Mouse (Mus musculus) stomach, embryonic 16.5 days (tissue): Measurements from ENCODE around the gene Kcnk15. TPM values are rescaled to one million over a fixed set of nuclear protein-coding genes. Genes with fewer than 3 reads are reported as not detected.
A peak's percentile ranks its signal among the peaks of the same experiment; 100 is the strongest.

Experiments used
- ATAC-seq: fragments of 200-750 bp; cut with Nextera tagmentation; 2 replicates; pipeline ENCODE4 v1.8.0; 2017; ENCODE audit warnings: moderate number of reproducible peaks, moderate TSS enrichment; ENCODE audit not compliant: insufficient read depth, low FRiP score
- H3K27ac ChIP-seq: fragments of 300-500 bp; sonication (generic); 2 replicates; pipeline ENCODE4 v1.5.1; 2014; ENCODE audit warnings: low read length
- H3K27me3 ChIP-seq: fragments of 300-500 bp; sonication (generic); 2 replicates; pipeline ENCODE4 v1.6.1; 2014; ENCODE audit warnings: low read length, control low read depth, mixed read lengths; ENCODE audit not compliant: control insufficient read depth, insufficient read depth
- H3K36me3 ChIP-seq: fragments of 300-500 bp; sonication (generic); 2 replicates; pipeline ENCODE4 v1.6.1; 2014; ENCODE audit warnings: low read length; ENCODE audit not compliant: control insufficient read depth, insufficient read depth
- H3K4me1 ChIP-seq: fragments of 300-500 bp; sonication (generic); 2 replicates; pipeline ENCODE4 v1.6.1; 2014; ENCODE audit warnings: low read length, control low read depth, mixed read lengths; ENCODE audit not compliant: control insufficient read depth, insufficient read depth
- H3K4me2 ChIP-seq: fragments of 300-500 bp; sonication (generic); 2 replicates; pipeline ENCODE4 v1.6.1; 2014; ENCODE audit warnings: low read depth, low read length, mixed read lengths
- H3K4me3 ChIP-seq: fragments of 300-500 bp; sonication (generic); replicated peaks from 2 replicates; pipeline ENCODE4 v1.5.1; 2014; ENCODE audit warnings: mild to moderate bottlenecking, low read length
- H3K9ac ChIP-seq: fragments of 300-500 bp; sonication (generic); 2 replicates; pipeline ENCODE4 v1.6.1; 2014; ENCODE audit warnings: low read length
- H3K9me3 ChIP-seq: fragments of 300-500 bp; sonication (generic); replicated peaks from 2 replicates; pipeline ENCODE4 v1.6.1; 2016; ENCODE audit warnings: low read length, control low read depth; ENCODE audit not compliant: control insufficient read depth
- WGBS: fragments of 180-500 bp; shearing (Covaris S2); extraction: QIAGEN DNeasy Blood & Tissue Kit; methylation state at CpG from one replicate; pipeline ENCODE4 v1.1.7; 2014; 5-methylcytosine and 5-hydroxymethylcytosine counted together
- polyA plus RNA-seq: library from polyadenylated mRNA; unstranded; fragments of >200 nt; fragmentation: Nextera tagmentation; extraction: Ambion mirVana; gene quantifications from 2 replicates; pipeline ENCODE4 v1.2.1, GENCODE M21; 2015

The Kcnk15 gene
- polyA plus RNA-seq, 1 experiment from 2014 or later, result not detected

DNA sequence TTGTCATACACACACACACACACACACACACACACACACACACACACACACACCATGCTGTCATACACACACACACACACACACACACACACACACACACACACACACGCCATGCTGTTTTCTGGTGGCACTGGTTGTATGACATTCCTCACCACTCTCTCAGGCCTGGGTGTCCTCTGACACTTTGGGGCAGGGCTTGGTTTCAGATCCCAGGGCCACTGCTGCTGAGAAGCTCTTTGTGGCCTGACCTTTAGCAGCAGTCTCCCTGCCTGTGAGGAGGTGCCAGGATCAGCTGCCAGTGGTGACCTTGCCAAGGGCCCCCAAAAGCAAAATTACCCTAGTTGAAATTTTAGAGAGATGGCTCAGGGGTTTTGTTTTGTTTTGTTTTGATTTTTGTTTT lies 27.6 kb upstream of the Kcnk15 start:
- H3K36me3 ChIP-seq, result no peaks in the 10 kb centered on the region
- 84% methylated on average over 1 of the region's 1 CpGs for WGBS
- no peak overlapping the region for H3K4me2 ChIP-seq
- H3K27me3 ChIP-seq, result no peaks in the 10 kb centered on the region
- no peak overlapping the region for H3K4me3 ChIP-seq
- ATAC-seq, result no peak
- H3K27ac ChIP-seq, result no peak overlapping the region
- no peaks in the 10 kb centered on the region for H3K4me1 ChIP-seq
- no peak overlapping the region for H3K9ac ChIP-seq
- no peaks in the 10 kb centered on the region for H3K9me3 ChIP-seq

DNA sequence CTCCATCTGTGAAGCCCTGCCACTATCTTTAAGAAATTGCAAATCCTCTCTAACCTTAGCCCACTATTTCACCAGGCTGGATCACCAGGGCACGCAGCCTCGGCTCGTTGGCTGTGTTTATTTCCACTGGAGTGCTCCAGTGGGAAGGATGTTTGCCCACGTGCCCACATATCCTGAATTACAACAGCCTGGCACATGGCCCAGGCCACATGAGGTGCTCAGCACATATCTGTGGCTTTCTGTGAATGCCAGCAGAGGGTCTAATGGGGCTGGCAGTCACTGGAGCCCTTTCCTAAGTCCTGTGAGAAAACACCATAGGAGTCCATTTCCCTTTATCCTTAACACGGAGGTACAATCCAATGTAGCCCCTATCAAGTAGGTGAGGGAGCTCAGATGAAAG lies 27.0 kb upstream of the Kcnk15 start:
- Histone ChIP-seq H3K4me3 (no peak overlapping the region), H3K36me3 (no peaks in the 10 kb centered on the region), H3K4me2 (no peak overlapping the region), H3K9ac (no peak overlapping the region), H3K4me1 (no peaks in the 10 kb centered on the region), H3K27me3 (no peaks in the 10 kb centered on the region), H3K9me3 (no peaks in the 10 kb centered on the region), H3K27ac (no peak overlapping the region)
- 68% methylated on average over 5 of the region's 5 CpGs for WGBS
- ATAC-seq, result no peak

DNA sequence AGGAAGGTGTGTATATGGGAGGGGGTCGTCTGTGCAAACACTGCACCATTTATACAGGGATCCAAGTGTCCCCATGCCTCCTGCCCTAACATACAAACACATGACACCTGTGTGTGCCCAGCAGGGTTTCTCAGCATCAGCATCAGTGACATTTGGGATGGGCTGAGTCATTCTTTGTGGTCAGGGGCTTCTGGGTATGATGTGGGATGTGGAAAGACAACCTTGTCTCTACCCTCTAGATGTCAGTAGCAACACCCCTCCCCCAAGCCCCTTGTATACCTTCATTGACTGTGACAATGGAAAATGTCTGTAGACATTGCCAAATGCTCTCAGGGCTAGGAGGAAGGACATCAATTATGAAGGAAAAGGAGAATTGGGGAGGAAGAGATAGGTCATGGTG lies 22.3 kb upstream of the Kcnk15 start:
- Histone ChIP-seq H3K36me3 (no peaks in the 10 kb centered on the region), H3K27ac (no peak overlapping the region), H3K4me3 (no peak overlapping the region), H3K27me3 (no peaks in the 10 kb centered on the region), H3K9me3 (no peaks in the 10 kb centered on the region), H3K9ac (no peak overlapping the region), H3K4me2 (no peak overlapping the region), H3K4me1 (no peaks in the 10 kb centered on the region)
- no peak for ATAC-seq
- 43% methylated on average over 1 of the region's 1 CpGs for WGBS

DNA sequence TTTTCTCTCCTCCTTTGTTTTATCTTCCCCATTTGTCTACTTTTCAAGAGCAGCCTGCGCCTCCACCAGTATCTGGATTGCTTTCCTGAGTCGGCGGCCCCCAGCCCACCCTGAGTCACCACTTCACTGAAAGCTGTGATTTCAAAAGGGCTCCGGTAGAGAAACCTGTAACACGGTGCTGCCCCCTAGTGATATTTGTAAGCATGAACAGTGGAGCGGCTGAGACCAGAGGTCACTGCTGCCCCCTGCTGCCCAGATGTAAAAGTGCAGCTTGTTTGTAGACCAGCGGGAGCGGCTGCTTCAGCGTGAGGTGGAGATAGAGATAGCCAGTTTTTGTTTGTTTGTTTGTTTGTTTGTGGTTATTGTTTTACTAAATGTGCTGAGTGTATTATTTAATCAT lies 15.4 kb upstream of the Kcnk15 start:
- Histone ChIP-seq H3K9me3 (no peaks in the 10 kb centered on the region), H3K36me3 (no peaks in the 10 kb centered on the region), H3K9ac (no peak overlapping the region), H3K27ac (no peak overlapping the region), H3K4me2 (no peak overlapping the region), H3K4me1 (no peaks in the 10 kb centered on the region), H3K4me3 (no peak overlapping the region), H3K27me3 (no peaks in the 10 kb centered on the region)
- 25% methylated on average over 9 of the region's 9 CpGs for WGBS
- no peak for ATAC-seq

DNA sequence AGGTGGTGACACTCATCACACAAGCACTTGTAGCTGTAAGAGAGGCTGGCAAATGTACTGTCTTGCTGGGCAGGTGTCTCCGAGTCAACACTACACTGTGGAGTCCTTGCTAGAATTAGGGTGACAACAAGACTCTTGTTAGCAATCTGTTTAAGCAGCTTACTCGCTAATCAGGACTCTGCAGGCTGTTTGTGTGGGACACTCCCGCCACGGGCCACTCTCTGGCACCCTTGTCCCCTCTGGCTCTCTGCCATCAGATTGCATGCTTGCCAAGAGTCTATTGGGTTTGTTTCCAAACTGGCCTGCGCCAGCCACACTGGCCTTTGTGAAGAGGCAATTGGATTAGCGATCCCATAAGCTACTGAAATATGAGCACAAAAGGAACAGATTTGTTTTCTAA lies 13.9 kb upstream of the Kcnk15 start:
- Histone ChIP-seq H3K9me3 (no peaks in the 10 kb centered on the region), H3K27me3 (no peaks in the 10 kb centered on the region), H3K36me3 (no peaks in the 10 kb centered on the region), H3K27ac (no peak overlapping the region), H3K4me3 (no peak overlapping the region), H3K4me2 (no peak overlapping the region), H3K9ac (no peak overlapping the region), H3K4me1 (no peaks in the 10 kb centered on the region)
- ATAC-seq, result no peak
- WGBS, result 56% methylated on average over 6 of the region's 6 CpGs

DNA sequence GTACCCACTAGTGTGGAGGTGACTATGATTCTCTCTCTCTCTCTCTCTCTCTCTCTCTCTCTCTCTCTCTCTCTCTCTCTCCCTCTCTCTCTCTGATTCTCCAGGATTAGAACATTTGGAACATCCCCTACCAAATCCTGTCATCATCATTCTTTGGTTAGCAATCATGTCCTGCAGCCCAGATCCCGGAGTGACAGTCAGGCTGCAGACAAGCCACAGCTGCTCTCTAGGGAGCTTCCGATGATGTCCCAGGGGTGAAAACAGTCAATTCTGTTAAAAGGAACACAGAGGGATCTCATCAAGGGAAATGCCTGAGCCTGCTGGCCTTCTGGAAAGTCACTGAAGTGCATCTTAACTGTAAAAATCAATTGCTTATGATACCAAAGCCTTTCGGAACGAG lies 11.4 kb upstream of the Kcnk15 start:
- Histone ChIP-seq H3K9ac (no peak overlapping the region), H3K4me2 (no peak overlapping the region), H3K27me3 (no peaks in the 10 kb centered on the region), H3K9me3 (no peaks in the 10 kb centered on the region), H3K36me3 (no peaks in the 10 kb centered on the region), H3K4me3 (no peak overlapping the region), H3K4me1 (no peaks in the 10 kb centered on the region), H3K27ac (no peak overlapping the region)
- no peak for ATAC-seq
- 46% methylated on average over 4 of the region's 4 CpGs for WGBS

DNA sequence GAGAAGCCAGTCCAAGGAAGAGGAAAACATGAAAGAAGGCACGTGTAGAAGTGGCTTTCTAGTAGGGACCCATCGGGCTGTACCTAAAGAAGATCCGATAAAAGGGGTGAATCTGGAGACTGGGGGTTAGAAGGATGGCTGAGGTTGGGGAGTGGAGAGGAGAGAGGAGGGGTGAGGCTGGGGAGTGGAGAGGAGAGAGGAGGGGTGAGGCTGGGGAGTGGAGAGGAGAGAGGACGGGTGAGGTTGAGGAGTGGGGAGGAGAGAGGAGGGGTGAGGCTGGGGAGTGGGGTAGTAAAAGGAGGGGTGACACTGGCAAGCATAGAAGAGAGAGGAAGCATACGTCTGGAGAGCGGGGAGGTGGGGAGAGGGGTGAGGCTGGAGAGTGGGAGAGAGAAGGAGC lies 3.8 kb downstream of the Kcnk15 start:
- H3K4me3 ChIP-seq, result no peak overlapping the region
- 79% methylated on average over 6 of the region's 6 CpGs for WGBS
- no peak overlapping the region for H3K9ac ChIP-seq
- H3K4me1 ChIP-seq, result peaks cover 4% of the 10 kb centered on the region; the same call in 1 of the 2 replicates
- H3K27me3 ChIP-seq, result peaks cover 42% of the 10 kb centered on the region
- peak; percentile 56 for ATAC-seq
- H3K36me3 ChIP-seq, result no peaks in the 10 kb centered on the region
- no peak overlapping the region for H3K27ac ChIP-seq
- H3K9me3 ChIP-seq, result no peaks in the 10 kb centered on the region
- no peak overlapping the region for H3K4me2 ChIP-seq

DNA sequence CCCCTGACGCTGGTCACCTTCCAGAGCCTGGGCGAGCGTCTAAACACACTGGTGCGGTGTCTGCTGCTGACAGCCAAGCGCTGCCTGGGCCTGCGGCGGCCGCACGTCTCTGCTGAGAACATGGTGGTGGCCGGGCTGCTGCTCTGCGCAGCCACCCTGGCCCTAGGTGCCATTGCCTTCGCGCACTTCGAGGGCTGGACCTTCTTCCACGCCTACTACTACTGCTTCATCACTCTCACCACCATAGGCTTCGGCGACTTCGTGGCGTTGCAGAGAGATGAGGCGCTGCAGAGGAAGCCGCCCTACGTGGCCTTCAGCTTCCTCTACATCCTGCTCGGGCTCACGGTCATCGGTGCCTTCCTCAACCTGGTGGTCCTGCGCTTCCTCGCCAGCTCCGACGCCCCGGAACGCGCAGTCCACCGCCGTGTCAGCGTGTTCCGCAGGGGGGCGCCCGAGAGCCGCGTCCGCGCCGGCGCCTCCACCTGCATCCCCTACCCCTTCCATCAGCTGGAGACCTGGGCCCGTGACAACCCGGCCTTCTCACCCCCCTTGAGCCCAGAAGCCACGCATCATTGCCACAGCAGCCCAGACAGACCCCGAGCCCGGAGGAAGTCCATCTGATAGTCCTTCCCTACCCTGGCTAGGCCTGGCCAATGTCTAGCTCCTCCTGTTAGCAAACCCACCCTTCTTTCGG lies 5.0 kb downstream of the Kcnk15 start:
- H3K9me3 ChIP-seq, result no peaks in the 10 kb centered on the region
- ATAC-seq, result no peak
- H3K36me3 ChIP-seq, result no peaks in the 10 kb centered on the region
- no peak overlapping the region for H3K27ac ChIP-seq
- H3K27me3 ChIP-seq, result peaks cover 32% of the 10 kb centered on the region
- H3K4me1 ChIP-seq, result peaks cover 4% of the 10 kb centered on the region; the same call in 1 of the 2 replicates
- WGBS, result 12% methylated on average over 49 of the region's 50 CpGs
- H3K4me3 ChIP-seq, result no peak overlapping the region
- H3K9ac ChIP-seq, result no peak overlapping the region
- peak overlapping the region; percentile 22; the same call in 1 of the 2 replicates for H3K4me2 ChIP-seq

DNA sequence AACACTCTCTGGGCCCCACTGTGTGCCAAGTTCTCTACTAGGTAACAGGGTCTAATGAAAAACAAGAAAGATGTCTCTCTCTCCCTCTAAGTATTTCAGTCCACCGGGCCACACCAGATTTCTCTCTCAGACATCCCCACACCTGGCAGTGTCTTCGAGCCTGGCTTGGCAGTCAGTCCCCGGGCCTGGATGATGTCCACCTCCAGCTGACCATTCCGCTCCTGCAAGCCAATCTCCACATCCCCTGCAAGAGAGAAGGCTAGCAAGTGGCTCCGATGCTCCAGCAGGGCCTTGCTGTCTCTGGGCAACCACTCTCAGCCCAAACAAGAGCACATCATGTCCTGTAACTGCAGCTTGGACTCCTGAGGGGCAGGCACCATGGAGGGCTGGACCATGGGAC lies 11.9 kb downstream of the Kcnk15 start:
- H3K9ac ChIP-seq, result no peak overlapping the region
- H3K4me3 ChIP-seq, result no peak overlapping the region
- no peak overlapping the region for H3K27ac ChIP-seq
- H3K4me2 ChIP-seq, result no peak overlapping the region
- H3K36me3 ChIP-seq, result no peaks in the 10 kb centered on the region
- peaks cover 4% of the 10 kb centered on the region; the same call in 1 of the 2 replicates for H3K27me3 ChIP-seq
- H3K4me1 ChIP-seq, result no peaks in the 10 kb centered on the region
- WGBS, result 89% methylated on average over 5 of the region's 5 CpGs
- H3K9me3 ChIP-seq, result no peaks in the 10 kb centered on the region
- ATAC-seq, result no peak
